Mouse (Mus musculus) spleen, postnatal 0 days (tissue): ENCODE measurements around the gene Slc6a9. TPM values are rescaled to one million over a fixed set of nuclear protein-coding genes. Genes with fewer than 3 reads are reported as not detected.

ENCODE experiments used
- polyA plus RNA-seq: library from polyadenylated mRNA; unstranded; fragments of >200 nt; fragmentation: Nextera tagmentation; extraction: Ambion mirVana; gene quantifications from 2 replicates; pipeline ENCODE4 v1.2.1, GENCODE M21; 2015

Slc6a9 gene
- 38.0 TPM in 2 replicates for polyA plus RNA-seq

GRCm38 (mm10) chr4:117834457-117834844, at the start of gene Slc6a9:
TSS of gene Slc6a9 (plus strand) at chr4:117834506.

GRCm38 (mm10) chr4:117872471-117872886, 38.2 kb downstream of the Slc6a9 start, which contains the start of gene Ccdc24:
TSS of gene Ccdc24 (minus strand) at chr4:117872557.

GRCm38 (mm10) chr4:117882701-117883691, 48.7 kb downstream of the Slc6a9 start, which contains the start of gene B4galt2:
TSS of gene B4galt2 (minus strand) at chr4:117883487.

GRCm38 (mm10) chr4:117887133-117887532, 52.8 kb downstream of the Slc6a9 start, which contains the start of gene Atp6v0b:
TSS of gene Atp6v0b (minus strand) at chr4:117887333.

GRCm38 (mm10) chr4:117891738-117892161, 57.4 kb downstream of the Slc6a9 start, which contains the start of gene Dph2:
TSS of gene Dph2 (minus strand) at chr4:117892032.

GRCm38 (mm10) chr4:117914591-117915442, 80.5 kb downstream of the Slc6a9 start, which contains the start of gene Ipo13:
TSS of gene Ipo13 (minus strand) at chr4:117914999.

Other genes starting within 250 kb of the Slc6a9 start
- gene Dmap1, start 152.2 kb upstream of the Slc6a9 start, polyA plus RNA-seq = 30.8 and 32.1 TPM in 2 replicates
- not detected in 2 replicates for gene Gm12845, start 110.1 kb upstream of the Slc6a9 start, polyA plus RNA-seq
- not detected in 2 replicates for gene Klf17, start 68.9 kb upstream of the Slc6a9 start, polyA plus RNA-seq
- gene Ccdc24, start 38.1 kb downstream of the Slc6a9 start, polyA plus RNA-seq = 0.82 and 0.84 TPM in 2 replicates
- 3.5 and 4.9 TPM in 2 replicates for gene B4galt2, start 49.0 kb downstream of the Slc6a9 start, polyA plus RNA-seq
- gene Atp6v0b, start 52.8 kb downstream of the Slc6a9 start, polyA plus RNA-seq = 189 and 209 TPM in 2 replicates
- 8.2 and 8.8 TPM in 2 replicates for gene Dph2, start 57.5 kb downstream of the Slc6a9 start, polyA plus RNA-seq
- 15.4 and 16.4 TPM in 2 replicates for gene Ipo13, start 80.5 kb downstream of the Slc6a9 start, polyA plus RNA-seq
- gene Artn, start 95.3 kb downstream of the Slc6a9 start, polyA plus RNA-seq = 1.2 and 2.2 TPM in 2 replicates